Mouse (Mus musculus): ENCODE data around the gene Arnt2.

- TF ChIP-seq MAZ (IDR thresholded peaks at IDR 0.05; ENCODE audit: low read depth, low read length) = no peak
- no peak for TF ChIP-seq POLR2A (IDR thresholded peaks at IDR 0.05; ENCODE audit: low read depth, low read length)
- TF ChIP-seq EP300 (IDR thresholded peaks at IDR 0.05; ENCODE audit: low read length) = no peak
- TF ChIP-seq MYC (IDR thresholded peaks at IDR 0.05; ENCODE audit: low read depth, low read length) = no peak
- TF ChIP-seq CTCF (conservative IDR thresholded peaks at IDR 0.05 in 1 of 2, IDR thresholded peaks at IDR 0.05 in 1 of 2; ENCODE audit: low read depth in 2 of 2, low read length in 2 of 2) = no peak
These were observed 84.2 kb downstream of the Arnt2 start for GRCm38 (mm10) chr7:84325570-84326328.
